Mouse (Mus musculus) hindbrain, embryonic 11.5 days (tissue): ENCODE data around the gene Upk1b. TPM values are rescaled to one million over a fixed set of nuclear protein-coding genes. Genes with fewer than 3 reads are reported as not detected.

Experiments used
- ATAC-seq: fragments of 200-750 bp; cut with Nextera tagmentation; 2 replicates; pipeline ENCODE4 v1.8.0; 2017; ENCODE audit warnings: mild to moderate bottlenecking, moderate TSS enrichment, moderate library complexity; ENCODE audit not compliant: low FRiP score
- DNase-seq: peaks from one replicate; pipeline ENCODE4 v3.0.0-alpha.2; 2015; ENCODE audit warnings: low spot score
- H3K27ac ChIP-seq: fragments of 300-500 bp; sonication (generic); 2 replicates; pipeline ENCODE4 v1.5.1; 2014; ENCODE audit warnings: mild to moderate bottlenecking, low read depth, low read length
- H3K27me3 ChIP-seq: fragments of 300-500 bp; sonication (generic); 2 replicates; pipeline ENCODE4 v1.6.1; 2014; ENCODE audit warnings: mild to moderate bottlenecking, low read length, moderate library complexity, mixed read lengths; ENCODE audit not compliant: control insufficient read depth, insufficient read depth
- H3K36me3 ChIP-seq: fragments of 300-500 bp; sonication (generic); 2 replicates; pipeline ENCODE4 v1.6.1; 2014; ENCODE audit warnings: mild to moderate bottlenecking, low read length, moderate library complexity, mixed read lengths; ENCODE audit not compliant: control insufficient read depth, insufficient read depth
- H3K4me1 ChIP-seq: fragments of 300-500 bp; sonication (generic); replicated peaks from 2 replicates; pipeline ENCODE4 v1.6.1; 2014; ENCODE audit warnings: low read length, mixed read lengths; ENCODE audit not compliant: control insufficient read depth, insufficient read depth
- H3K4me2 ChIP-seq: fragments of 300-500 bp; sonication (generic); replicated peaks from 2 replicates; pipeline ENCODE4 v1.6.1; 2014; ENCODE audit warnings: mild to moderate bottlenecking, low read depth, low read length
- H3K4me3 ChIP-seq: fragments of 300-500 bp; sonication (generic); 2 replicates; pipeline ENCODE4 v1.5.1; 2014; ENCODE audit warnings: low read depth, low read length
- H3K9ac ChIP-seq: fragments of 300-500 bp; sonication (generic); 2 replicates; pipeline ENCODE4 v1.6.1; 2014; ENCODE audit warnings: low read depth, low read length
- H3K9me3 ChIP-seq: fragments of 300-500 bp; sonication (generic); 2 replicates; pipeline ENCODE4 v1.6.1; 2016; ENCODE audit warnings: low read length; ENCODE audit not compliant: control insufficient read depth
- WGBS: fragments of 180-500 bp; shearing (Covaris S2); extraction: QIAGEN DNeasy Blood & Tissue Kit; methylation state at CpG from one replicate; pipeline ENCODE4 v1.1.7; 2014; 5-methylcytosine and 5-hydroxymethylcytosine counted together
- polyA plus RNA-seq: library from polyadenylated mRNA; unstranded; fragments of >200 nt; fragmentation: Nextera tagmentation; extraction: Ambion mirVana; gene quantifications from 2 replicates; pipeline ENCODE4 v1.2.1, GENCODE M21; 2014

Upk1b gene
- polyA plus RNA-seq, 1 experiment from 2014 or later, result 4.6 TPM

- WGBS, result 78% methylated on average over 7 of the region's 7 CpGs
- no peak for DNase-seq
- no peak overlapping the region for H3K4me2 ChIP-seq
- no peak for ATAC-seq
- H3K9ac ChIP-seq, result no peak overlapping the region
- no peaks in the 10 kb centered on the region for H3K9me3 ChIP-seq
- H3K27ac ChIP-seq, result no peak overlapping the region
- no peaks in the 10 kb centered on the region for H3K36me3 ChIP-seq
- H3K4me1 ChIP-seq, result no peaks in the 10 kb centered on the region
- no peaks in the 10 kb centered on the region for H3K27me3 ChIP-seq
- H3K4me3 ChIP-seq, result no peak overlapping the region
Measured at GRCm38 (mm10) chr16:38785301-38785700, 14.8 kb downstream of the Upk1b start.

- Histone ChIP-seq H3K4me2 (no peak overlapping the region), H3K9ac (no peak overlapping the region), H3K27me3 (no peaks in the 10 kb centered on the region), H3K4me1 (no peaks in the 10 kb centered on the region), H3K27ac (no peak overlapping the region), H3K4me3 (no peak overlapping the region), H3K9me3 (no peaks in the 10 kb centered on the region), H3K36me3 (no peaks in the 10 kb centered on the region)
- WGBS, result 49% methylated on average over 2 of the region's 2 CpGs
- ATAC-seq (no peak), DNase-seq (no peak)
Measured at GRCm38 (mm10) chr16:38782524-38783067, 17.5 kb downstream of the Upk1b start.

GRCm38 (mm10) chr16:38781946-38782345 is 18.2 kb downstream of the Upk1b start:
- Histone ChIP-seq H3K9me3 (no peaks in the 10 kb centered on the region), H3K27ac (no peak overlapping the region), H3K4me1 (no peaks in the 10 kb centered on the region), H3K9ac (no peak overlapping the region), H3K36me3 (no peaks in the 10 kb centered on the region), H3K4me3 (no peak overlapping the region), H3K27me3 (no peaks in the 10 kb centered on the region), H3K4me2 (no peak overlapping the region)
- DNase-seq, result no peak
- 80% methylated on average over 2 of the region's 2 CpGs for WGBS
- ATAC-seq, result no peak

DNA sequence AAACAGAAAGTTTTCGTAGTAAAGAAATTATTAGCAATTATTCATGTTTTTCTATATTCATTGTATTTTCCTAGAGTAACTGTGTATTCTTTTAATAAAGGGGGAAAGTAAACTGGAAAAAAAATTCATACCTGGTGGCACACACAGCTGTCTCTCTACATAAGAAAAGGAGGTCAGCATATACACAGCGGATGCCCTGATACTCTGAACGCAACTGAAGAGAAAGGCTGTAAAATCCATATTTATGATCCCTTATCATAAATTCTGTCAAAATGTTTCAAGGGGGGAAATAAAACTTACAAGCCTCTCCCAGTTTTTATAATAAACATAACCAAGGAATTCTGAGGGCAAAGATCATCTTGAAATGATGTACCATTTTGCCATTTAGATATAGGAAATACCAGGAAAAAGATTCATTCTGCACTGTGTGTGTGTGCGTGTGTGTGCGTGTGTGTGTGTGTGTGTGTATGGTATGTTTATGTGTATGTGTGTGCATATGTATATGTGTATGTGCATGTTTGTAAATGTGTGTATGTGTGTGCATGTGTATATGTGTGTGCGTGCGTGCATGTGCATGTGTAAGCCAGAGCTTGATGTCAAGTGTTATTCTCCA is 19.1 kb downstream of the Upk1b start:
- Histone ChIP-seq H3K9me3 (no peaks in the 10 kb centered on the region), H3K27ac (no peak overlapping the region), H3K4me3 (no peak overlapping the region), H3K9ac (no peak overlapping the region), H3K36me3 (no peaks in the 10 kb centered on the region), H3K27me3 (no peaks in the 10 kb centered on the region), H3K4me1 (no peaks in the 10 kb centered on the region), H3K4me2 (no peak overlapping the region)
- no peak for ATAC-seq
- DNase-seq, result no peak
- 95% methylated on average over 7 of the region's 7 CpGs for WGBS

DNA sequence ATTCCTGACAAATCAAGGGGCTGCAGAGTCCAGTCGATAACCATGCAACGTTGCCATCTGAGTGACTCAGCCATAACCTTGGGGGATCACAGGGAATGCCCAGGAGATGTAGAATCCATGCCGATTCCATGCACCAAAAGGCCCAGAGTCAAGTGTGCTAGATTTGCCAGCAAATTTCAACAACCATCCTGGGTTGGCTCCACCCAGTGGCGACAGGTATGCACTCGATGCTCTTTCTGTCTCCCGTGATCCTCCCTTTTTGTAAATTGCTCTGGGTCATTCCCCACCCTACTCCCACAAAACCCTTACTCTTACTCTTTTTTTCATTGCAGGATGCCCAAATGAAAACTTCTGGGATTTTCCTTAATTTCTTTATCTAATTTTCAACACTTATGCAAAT is 23.8 kb downstream of the Upk1b start:
- Histone ChIP-seq H3K9me3 (no peaks in the 10 kb centered on the region), H3K4me1 (no peaks in the 10 kb centered on the region), H3K4me3 (no peak overlapping the region), H3K9ac (no peak overlapping the region), H3K36me3 (no peaks in the 10 kb centered on the region), H3K27me3 (no peaks in the 10 kb centered on the region), H3K4me2 (no peak overlapping the region), H3K27ac (no peak overlapping the region)
- WGBS, result 64% methylated on average over 6 of the region's 6 CpGs
- no peak for ATAC-seq
- DNase-seq, result no peak

DNA sequence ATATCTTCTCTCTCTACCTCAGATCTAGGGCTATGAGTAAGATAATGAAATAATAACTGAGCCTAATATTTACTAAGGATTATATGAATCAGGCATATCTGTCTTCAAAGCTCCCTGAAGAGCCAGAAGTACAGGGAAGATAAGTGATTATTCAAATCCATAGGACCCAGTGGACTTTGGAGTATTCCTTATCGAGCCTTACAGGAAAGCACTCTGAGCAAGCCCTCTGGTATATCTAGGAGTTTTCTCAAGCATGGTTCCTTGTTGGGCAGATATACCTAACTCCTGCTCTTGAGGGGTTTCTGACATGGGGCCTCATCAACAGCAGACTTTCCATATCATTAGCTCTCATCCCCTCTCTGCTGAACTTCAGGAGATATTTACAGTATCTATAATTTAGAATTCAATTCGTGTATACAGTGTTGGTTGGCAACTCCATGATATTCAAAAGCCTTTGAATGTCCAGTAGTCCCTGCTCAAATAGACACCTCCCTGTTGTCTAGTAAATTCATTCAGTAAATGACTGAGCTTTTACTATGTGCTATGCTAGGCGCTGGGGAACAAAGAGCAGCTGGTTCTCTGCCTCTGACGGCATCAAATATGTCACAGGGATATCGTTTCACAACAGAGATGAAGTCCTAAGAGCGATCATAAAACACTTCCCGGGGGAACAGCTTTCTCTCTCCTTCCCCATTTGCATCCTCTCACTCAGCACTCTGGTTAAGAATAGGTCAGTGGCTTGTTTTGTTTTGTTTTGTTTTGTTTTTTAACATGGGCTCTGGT is 25.0 kb downstream of the Upk1b start:
- H3K27me3 ChIP-seq, result no peaks in the 10 kb centered on the region
- ATAC-seq (no peak), DNase-seq (no peak)
- no peak overlapping the region for H3K9ac ChIP-seq
- no peaks in the 10 kb centered on the region for H3K4me1 ChIP-seq
- H3K4me2 ChIP-seq, result no peak overlapping the region
- no peaks in the 10 kb centered on the region for H3K36me3 ChIP-seq
- 68% methylated on average over 7 of the region's 7 CpGs for WGBS
- no peaks in the 10 kb centered on the region for H3K9me3 ChIP-seq
- H3K4me3 ChIP-seq, result no peak overlapping the region
- no peak overlapping the region for H3K27ac ChIP-seq

GRCm38 (mm10) chr16:38772906-38773496 is 27.1 kb downstream of the Upk1b start:
- no peak overlapping the region for H3K27ac ChIP-seq
- no peak overlapping the region for H3K9ac ChIP-seq
- H3K4me3 ChIP-seq, result no peak overlapping the region
- no peaks in the 10 kb centered on the region for H3K9me3 ChIP-seq
- 55% methylated on average over 12 of the region's 12 CpGs for WGBS
- H3K4me1 ChIP-seq, result no peaks in the 10 kb centered on the region
- no peaks in the 10 kb centered on the region for H3K27me3 ChIP-seq
- H3K4me2 ChIP-seq, result no peak overlapping the region
- no peaks in the 10 kb centered on the region for H3K36me3 ChIP-seq
- DNase-seq (no peak), ATAC-seq (no peak)

- Histone ChIP-seq H3K27me3 (no peaks in the 10 kb centered on the region), H3K9me3 (no peaks in the 10 kb centered on the region), H3K36me3 (no peaks in the 10 kb centered on the region), H3K4me1 (no peaks in the 10 kb centered on the region), H3K9ac (no peak overlapping the region), H3K27ac (no peak overlapping the region), H3K4me2 (no peak overlapping the region), H3K4me3 (no peak overlapping the region)
- ATAC-seq, result no peak
- 94% methylated on average over 6 of the region's 6 CpGs for WGBS
- DNase-seq, result no peak
Measured at GRCm38 (mm10) chr16:38771145-38771544, 29.0 kb downstream of the Upk1b start.
